ENCODE assay signal across 17 mouse cellular contexts in the genomic region with DNA sequence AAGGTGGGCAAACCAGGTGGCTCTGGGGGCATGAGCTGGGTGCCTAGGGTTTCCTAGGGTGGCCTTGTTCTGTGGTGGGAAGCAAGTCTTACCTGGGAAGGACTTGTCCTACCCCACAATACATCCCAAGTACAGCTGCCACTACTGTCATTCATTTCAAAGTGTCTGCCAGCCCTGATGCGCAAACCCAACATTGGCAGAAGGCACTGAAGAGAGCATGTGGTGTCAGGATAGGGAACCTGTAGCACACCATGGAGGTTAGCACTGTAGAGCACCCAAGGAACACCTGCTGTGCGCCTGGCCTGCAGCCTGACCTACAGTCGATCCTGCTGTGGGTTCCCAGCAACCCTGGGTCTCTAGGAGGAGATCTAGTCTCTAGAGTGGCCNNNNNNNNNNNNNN. TPM values are rescaled to one million over a fixed set of nuclear protein-coding genes. Genes with fewer than 3 reads are reported as not detected.
DNase-seq lines count a peak whose midpoint lies in the region; ATAC-seq lines count a peak whose summit lies in the region.
"Had no signal": no experiment of that assay in that cellular context is flagged by ENCODE, and none has a peak within 500 bp of the region (broad histone marks: within the 10 kb centered on the region; RNA-seq: fewer than 3 reads in every experiment).

No protein-coding gene starts in this region.

- H3K4me1 ChIP-seq in heart, embryonic 11.5 days (ENCODE audit: control insufficient read depth, insufficient read depth, low read length): peaks cover 3% of the 10 kb centered on the region; the same call in 1 of the 2 replicates
- peaks cover 28% of the 10 kb centered on the region for H3K4me1 ChIP-seq in lung, embryonic 16.5 days (replicated peaks; ENCODE audit: control insufficient read depth, insufficient read depth, low read length)
- peaks cover 5% of the 10 kb centered on the region; the same call in 1 of the 2 replicates for H3K4me1 ChIP-seq in forebrain, embryonic 13.5 days

- DNase-seq in heart, adult 11 months: peak; percentile 85
- DNase-seq in lung, postnatal 4 days: no peak
- DNase-seq in thymus, postnatal 4 days: peak; percentile 63
- DNase-seq in left cerebral cortex, adult 9 months (ENCODE audit: low spot score in 2 of 2): no peak
- DNase-seq: adrenal gland, postnatal 10 days; cerebellum, adult 18-20 months; kidney, adult 11 months; lung, postnatal 14 days; retina, postnatal 1 day; right cerebral cortex, postnatal 4 days had no signal

- no peaks in the 10 kb centered on the region for H3K36me3 ChIP-seq in heart, embryonic 11.5 days (ENCODE audit: control insufficient read depth, insufficient read depth, low read length)
- H3K36me3 ChIP-seq in lung, embryonic 16.5 days (ENCODE audit: control insufficient read depth, insufficient read depth, low read length): no peaks in the 10 kb centered on the region
- H3K36me3 ChIP-seq in macrophage (ENCODE audit: inconsistent target): peaks cover 46% of the 10 kb centered on the region
- no peaks in the 10 kb centered on the region for H3K36me3 ChIP-seq in forebrain, embryonic 13.5 days (ENCODE audit: poor library complexity, severe bottlenecking)
- H3K36me3 ChIP-seq: forebrain, embryonic 10.5 days; limb, embryonic 13.5 days; midbrain, embryonic 10.5 days had no signal

- peaks cover 4% of the 10 kb centered on the region; the same call in 1 of the 2 replicates for H3K9me3 ChIP-seq in heart, embryonic 11.5 days (replicated peaks; ENCODE audit: control insufficient read depth, low read length)
- peaks cover 4% of the 10 kb centered on the region; the same call in 1 of the 2 replicates for H3K9me3 ChIP-seq in lung, embryonic 16.5 days (ENCODE audit: control insufficient read depth, low read length)
- H3K9me3 ChIP-seq in forebrain, embryonic 13.5 days (replicated peaks): no peaks in the 10 kb centered on the region
- H3K9me3 ChIP-seq: forebrain, embryonic 10.5 days; limb, embryonic 13.5 days had no signal

- no peak overlapping the region for H3K27ac ChIP-seq in heart, embryonic 11.5 days (ENCODE audit: low read depth, low read length)
- peak overlapping the region; percentile 85; the same call in 1 of the 2 replicates for H3K27ac ChIP-seq in lung, embryonic 16.5 days (ENCODE audit: low read length)
- H3K27ac ChIP-seq in macrophage: peak overlapping the region; percentile 93
- H3K27ac ChIP-seq in forebrain, embryonic 13.5 days: no peak overlapping the region
- H3K27ac ChIP-seq: forebrain, embryonic 10.5 days; limb, embryonic 13.5 days; midbrain, embryonic 10.5 days had no signal

- 85% methylated on average over 3 of the region's 3 CpGs for WGBS in heart, embryonic 11.5 days (ENCODE audit: insufficient replicate concordance)
- 77% methylated on average over 3 of the region's 3 CpGs for WGBS in lung, embryonic 16.5 days
- 18% methylated on average over 3 of the region's 3 CpGs for WGBS in macrophage (ENCODE audit: missing documents)
- 84% methylated on average over 3 of the region's 3 CpGs for WGBS in forebrain, embryonic 13.5 days

- peaks cover 9% of the 10 kb centered on the region; the same call in 1 of the 2 replicates for H3K79me2 ChIP-seq in macrophage (ENCODE audit: inconsistent target)

- ATAC-seq in heart, embryonic 11.5 days (replicated peaks; ENCODE audit: insufficient number of reproducible peaks, low FRiP score, low TSS enrichment): no peak
- ATAC-seq in lung, embryonic 16.5 days (ENCODE audit: low read depth): no peak
- ATAC-seq in forebrain, embryonic 13.5 days: no peak

- no peak overlapping the region for H3K4me2 ChIP-seq in heart, embryonic 11.5 days
- H3K4me2 ChIP-seq in lung, embryonic 16.5 days (ENCODE audit: low read depth, low read length): no peak overlapping the region
- no peak overlapping the region for H3K4me2 ChIP-seq in forebrain, embryonic 13.5 days
- H3K4me2 ChIP-seq: limb, embryonic 13.5 days had no signal

- H3K4me3 ChIP-seq in heart, embryonic 11.5 days (ENCODE audit: low read depth, low read length): no peak overlapping the region
- H3K4me3 ChIP-seq in lung, embryonic 16.5 days (ENCODE audit: low read length): no peak overlapping the region
- peak overlapping the region; percentile 36 for H3K4me3 ChIP-seq in macrophage (ENCODE audit: inconsistent target)
- no peak overlapping the region for H3K4me3 ChIP-seq in forebrain, embryonic 13.5 days
- H3K4me3 ChIP-seq: forebrain, embryonic 10.5 days; limb, embryonic 13.5 days; midbrain, embryonic 10.5 days had no signal

- H3K9ac ChIP-seq in heart, embryonic 11.5 days (ENCODE audit: low read depth, low read length): no peak overlapping the region
- no peak overlapping the region for H3K9ac ChIP-seq in lung, embryonic 16.5 days (ENCODE audit: low read length)
- no peak overlapping the region for H3K9ac ChIP-seq in forebrain, embryonic 13.5 days
- H3K9ac ChIP-seq: limb, embryonic 13.5 days had no signal

- H3K27me3 ChIP-seq in heart, embryonic 11.5 days (ENCODE audit: control insufficient read depth, insufficient read depth, low read length): no peaks in the 10 kb centered on the region
- no peaks in the 10 kb centered on the region for H3K27me3 ChIP-seq in lung, embryonic 16.5 days (ENCODE audit: control insufficient read depth, insufficient read depth, low read depth, low read length)
- H3K27me3 ChIP-seq in forebrain, embryonic 13.5 days: no peaks in the 10 kb centered on the region
- H3K27me3 ChIP-seq: limb, embryonic 13.5 days had no signal

RNA-seq across cellular contexts. Expression of a gene that starts 27.8 kb away (rescaled TPM):
- 0.10 TPM in 1 of 2 replicates, not detected in the other for polyA plus RNA-seq in heart, embryonic 11.5 days (2014; fragmentation: Nextera tagmentation; extraction: Ambion mirVana)
- 0.40 and 0.83 TPM in 2 replicates for polyA plus RNA-seq in lung, embryonic 16.5 days (2015; fragmentation: Nextera tagmentation; extraction: Ambion mirVana)
- total RNA-seq in macrophage (2018; cell fraction: chromatin; rRNA removed): 100 to 1,000 TPM in 1 of 26 experiments, 10 to 100 TPM in 18, 1 to 10 TPM in 7; 2.1 to 103 (median 34.8) TPM
- total RNA-seq in macrophage (2018; cell fraction: cytosol; rRNA removed): 10 to 100 TPM; 11.9 to 91.3 (median 35.2) TPM
- 100 to 1,000 TPM in 7 of 26 experiments, 10 to 100 TPM in 19; 11.6 to 141 (median 56.9) TPM for total RNA-seq in macrophage (2018; cell fraction: nucleus; rRNA removed)
- 34.1 to 93.4 TPM (median 46.8 TPM) in 3 replicates for polyA plus RNA-seq in macrophage (2018)
- 0.24 and 0.26 TPM in 2 replicates for polyA plus RNA-seq in forebrain, embryonic 13.5 days (2015; fragmentation: Nextera tagmentation; extraction: Ambion mirVana)

Comparison
In these comparisons a context has a peak if more than half of its experiments do, and no peak if none do; other contexts are left out.
1. DNase-seq: peak in heart, adult 11 months (single experiment) and thymus, postnatal 4 days (single experiment); none in lung, postnatal 4 days (0 of 2) and left cerebral cortex, adult 9 months (0 of 2).
2. H3K27ac ChIP-seq: peak in lung, embryonic 16.5 days (single experiment) and macrophage (single experiment); none in heart, embryonic 11.5 days (single experiment) and forebrain, embryonic 13.5 days (single experiment).
3. RNA of a gene that starts 27.8 kb away (polyA plus RNA-seq): 34.1 to 93.4 TPM in macrophage; 0.40 to 0.83 TPM in lung, embryonic 16.5 days, 0.24 to 0.26 TPM in forebrain, embryonic 13.5 days and 0.10 TPM in heart, embryonic 11.5 days; every median in the first group is over 10 times any median in the second.